Mouse (Mus musculus) heart, adult 8-10 months (tissue): ENCODE measurements around the gene Gm3618. TPM values are rescaled to one million over a fixed set of nuclear protein-coding genes. Genes with fewer than 3 reads are reported as not detected.
"Not testable (repeated sequence)": the region's sequence is repeated elsewhere in the genome, so short reads cannot be mapped to it uniquely, and the experiment has no call there.

ENCODE experiments used
- DNase-seq: peaks from one replicate; pipeline ENCODE4 v3.0.0; 2022; ENCODE audit warnings: low spot score
- total RNA-seq, 4 experiments: library from RNA; stranded (reverse); gene quantifications; 2 replicates each; pipeline ENCODE4 v1.2.4; 2022

The Gm3618 gene
- not detected for total RNA-seq

- DNase-seq = not testable (repeated sequence)
Measured at GRCm38 (mm10) chr14:6343578-6343977, at the start of gene Gm3618. Gene Gm3618 (minus strand): TSS chr14:6343678.

DNA sequence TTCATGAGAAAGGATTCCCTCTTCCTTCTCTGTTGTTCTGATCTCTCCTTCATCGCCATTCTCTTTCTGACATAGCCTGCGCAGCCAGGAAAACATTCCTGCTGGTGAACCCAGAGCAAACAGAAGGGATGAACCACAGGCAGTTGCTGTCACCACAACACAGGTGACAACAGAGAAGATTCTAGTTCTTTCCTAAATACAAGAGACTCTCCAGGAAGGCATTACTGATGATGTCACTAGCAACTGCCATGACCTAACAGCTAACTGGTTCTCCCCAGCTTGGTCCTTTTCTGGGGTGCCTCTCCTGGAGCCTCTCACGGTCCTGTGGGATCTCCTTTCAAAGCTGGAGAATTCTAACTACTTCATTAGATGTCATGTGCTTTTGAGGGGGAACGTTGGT lies 46.7 kb upstream of the Gm3618 start, which contains the start of gene Gm16440:
Gene Gm16440 (minus strand): TSS at position 101 of the 400 bp plus-strand sequence.
- not testable (repeated sequence) for DNase-seq

GRCm38 (mm10) chr14:6304743-6305142 lies 38.7 kb downstream of the Gm3618 start, which contains the start of gene Gm21103:
Gene Gm21103 (minus strand): TSS chr14:6304843.
- not testable (repeated sequence) for DNase-seq

DNA sequence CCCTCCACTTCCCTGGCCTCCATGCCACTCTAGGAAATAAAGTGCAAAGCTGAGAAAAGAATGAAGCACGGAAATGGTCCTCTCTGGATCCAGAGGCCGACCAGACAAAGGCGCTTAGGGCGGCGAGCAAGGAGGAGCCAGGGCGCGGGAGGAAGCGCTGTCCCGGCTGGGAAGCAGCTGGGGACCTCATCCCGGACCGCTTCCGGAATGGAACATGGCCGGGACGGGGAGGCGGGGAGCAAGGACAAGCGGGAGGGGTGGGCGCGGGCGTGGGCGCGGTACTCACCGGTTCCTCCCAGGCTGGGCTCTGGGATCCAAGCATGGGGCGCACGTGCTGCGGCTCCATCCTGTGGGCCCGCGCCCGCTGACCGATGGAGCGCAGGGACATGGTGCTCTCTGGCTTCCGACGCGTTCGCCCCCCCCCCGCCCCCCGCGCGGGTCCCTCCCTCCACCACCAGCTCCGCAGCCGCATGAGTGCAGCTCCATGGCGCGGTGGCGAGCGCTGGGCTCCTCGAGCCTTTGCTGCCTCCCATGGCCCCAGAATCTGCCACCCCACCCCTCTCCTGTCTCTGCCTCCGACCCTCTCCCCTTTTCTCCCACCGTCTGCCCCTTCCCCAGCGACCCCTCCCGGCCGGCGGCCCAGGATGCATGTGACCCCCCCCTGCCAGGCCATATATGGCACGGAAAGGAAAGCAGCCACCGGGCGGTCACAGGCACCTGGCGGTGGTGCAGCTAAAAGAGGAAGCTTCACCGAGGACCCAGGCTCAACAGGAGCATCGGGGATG lies 56.4 kb downstream of the Gm3618 start, which contains the start of gene Gm3411:
Gene Gm3411 (minus strand): TSS at position 320 of the 785 bp plus-strand sequence.
- DNase-seq = peak; percentile 60

Other genes starting within 250 kb of the Gm3618 start
- gene Gm8206, start 249.7 kb downstream of the Gm3618 start, total RNA-seq = under 1 TPM in 1 of 4 experiments, not detected in 3; 0.47 TPM
- gene Gm3468, start 235.0 kb downstream of the Gm3618 start, total RNA-seq = under 1 TPM; 0.14 to 0.33 (median 0.19) TPM
- not detected for gene Gm3476, start 217.9 kb downstream of the Gm3618 start, total RNA-seq
- under 1 TPM in 3 of 4 experiments, not detected in 1; 0.12 to 0.29 (median 0.16) TPM for gene Gm21560, start 124.4 kb downstream of the Gm3618 start, total RNA-seq
- gene Gm3411, start 56.4 kb downstream of the Gm3618 start, total RNA-seq = under 1 TPM in 2 of 4 experiments, not detected in 2; 0.29 to 0.60 TPM
- not detected for gene Gm21103, start 38.8 kb downstream of the Gm3618 start, total RNA-seq
- gene Gm16440, start 46.6 kb upstream of the Gm3618 start, total RNA-seq = not detected
- under 1 TPM in 2 of 4 experiments, not detected in 2; 0.44 to 0.47 TPM for gene Gm3591, start 68.8 kb upstream of the Gm3618 start, total RNA-seq
- not detected for gene Gm3594, start 100.9 kb upstream of the Gm3618 start, total RNA-seq
- not detected for gene Gm8356, start 193.6 kb upstream of the Gm3618 start, total RNA-seq
- not detected for gene Gm3629, start 246.9 kb upstream of the Gm3618 start, total RNA-seq